Mouse (Mus musculus) kidney, postnatal 4 days (tissue): ENCODE measurements around the gene Fbxl5.
A peak's percentile ranks its signal among the peaks of the same experiment; 100 is the strongest.

Experiments used
- DNase-seq, 2 experiments: peaks; one replicate each; pipeline ENCODE4 v3.0.0; 2021; ENCODE audit warnings: mixed read lengths in 2 of 2

The Fbxl5 gene

GRCm38 (mm10) chr5:43827366-43827765, 5.9 kb upstream of the Fbxl5 start:
- no peak for DNase-seq

DNA sequence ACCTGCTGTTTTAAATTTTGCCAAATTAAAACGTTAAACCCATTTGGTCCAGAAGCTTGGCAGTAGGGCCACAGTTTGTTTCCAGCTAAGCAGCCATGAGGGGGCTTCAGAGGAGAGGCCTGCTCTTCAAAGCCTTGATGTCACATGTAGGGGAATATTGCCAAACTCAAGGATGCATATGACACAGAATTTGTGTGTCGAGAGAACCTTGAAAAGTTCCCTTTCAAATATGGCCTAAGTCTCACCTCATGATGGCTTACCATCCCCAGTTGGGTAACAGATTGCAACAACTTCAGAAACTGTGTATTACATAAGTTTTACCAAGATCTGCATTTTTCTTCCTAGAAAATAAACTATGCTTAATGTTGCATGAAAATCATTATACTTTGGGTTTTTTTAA, 5.4 kb upstream of the Fbxl5 start:
- no peak for DNase-seq

DNA sequence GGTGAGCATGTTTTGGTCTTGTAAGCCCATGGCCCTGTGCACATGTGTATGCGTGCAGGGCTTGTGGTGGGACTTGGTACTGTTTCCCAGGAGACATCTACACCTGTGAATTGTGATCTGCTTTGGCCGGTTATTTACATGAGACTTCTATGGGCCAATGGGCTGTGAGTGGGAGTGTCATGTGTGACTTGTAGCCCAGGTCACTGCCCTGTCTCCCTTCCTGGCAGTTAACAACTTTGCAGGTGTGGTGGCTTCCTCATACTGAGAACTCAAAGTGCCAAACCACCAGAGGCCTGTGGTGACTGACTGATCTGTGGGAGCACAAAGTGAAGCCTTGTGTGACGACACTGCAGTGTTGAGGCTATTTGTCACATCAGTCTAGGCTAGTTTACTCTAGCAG, 3.1 kb upstream of the Fbxl5 start:
- DNase-seq, result no peak

GRCm38 (mm10) chr5:43822824-43823223, 1.4 kb upstream of the Fbxl5 start:
- DNase-seq, result no peak

GRCm38 (mm10) chr5:43822199-43822598, 761 bp upstream of the Fbxl5 start:
- no peak for DNase-seq

GRCm38 (mm10) chr5:43820785-43821184, 653 bp downstream of the Fbxl5 start:
- no peak for DNase-seq

- peak; percentile 11 to 14 for DNase-seq
Measured at GRCm38 (mm10) chr5:43818695-43819094, 2.7 kb downstream of the Fbxl5 start, which contains the start of gene Bst1. TSS of gene Bst1 (plus strand) at chr5:43818885.

GRCm38 (mm10) chr5:43815769-43816168, 5.7 kb downstream of the Fbxl5 start:
- DNase-seq, result no peak

DNA sequence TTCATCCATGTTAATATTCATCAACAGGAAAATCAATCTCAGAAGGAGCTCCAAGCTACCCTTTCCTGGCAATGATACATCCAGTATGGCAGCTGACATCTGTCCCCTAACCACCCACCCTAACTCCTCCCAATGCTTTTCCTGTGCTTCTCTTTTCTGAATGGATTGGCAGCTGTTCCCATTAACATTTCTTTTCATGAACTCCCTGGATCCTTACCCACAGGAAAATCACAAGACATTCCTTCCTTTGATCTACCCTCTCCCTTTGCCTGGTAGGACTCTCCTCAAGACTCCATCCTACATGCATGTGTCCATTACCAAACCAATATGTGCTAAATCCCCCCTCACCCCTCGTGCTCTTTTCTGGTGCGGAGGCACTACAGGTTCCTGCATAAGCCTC, 6.9 kb downstream of the Fbxl5 start:
- no peak for DNase-seq

DNA sequence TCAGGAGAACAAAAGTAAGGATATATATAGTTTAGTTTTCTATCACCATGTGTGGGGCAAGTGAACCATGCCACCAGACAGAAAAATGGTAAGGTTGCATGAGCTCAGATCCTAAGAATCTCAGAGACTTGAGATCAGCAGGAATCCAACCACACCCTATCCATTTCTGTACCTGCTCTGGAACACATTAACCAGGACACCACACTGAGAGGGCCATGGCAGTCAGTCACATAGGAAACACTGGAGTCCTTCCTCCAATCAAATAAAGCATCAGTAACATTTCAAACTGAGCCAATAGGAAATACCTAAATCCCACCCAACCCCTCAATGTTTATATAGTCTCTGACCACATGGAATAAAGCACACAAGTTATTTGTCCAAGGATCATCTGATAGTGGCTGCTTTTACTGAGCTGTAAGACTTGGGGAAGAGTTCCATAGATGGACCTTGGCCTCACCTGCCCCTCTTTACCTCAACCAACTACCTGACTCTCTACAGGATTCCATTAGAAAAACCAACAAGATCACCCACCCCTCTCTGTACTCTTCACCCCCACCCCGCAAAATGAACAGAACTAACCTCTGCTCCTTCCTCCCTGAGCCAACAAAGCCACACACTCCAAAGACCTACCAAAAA, 10.9 kb downstream of the Fbxl5 start:
- no peak for DNase-seq

DNA sequence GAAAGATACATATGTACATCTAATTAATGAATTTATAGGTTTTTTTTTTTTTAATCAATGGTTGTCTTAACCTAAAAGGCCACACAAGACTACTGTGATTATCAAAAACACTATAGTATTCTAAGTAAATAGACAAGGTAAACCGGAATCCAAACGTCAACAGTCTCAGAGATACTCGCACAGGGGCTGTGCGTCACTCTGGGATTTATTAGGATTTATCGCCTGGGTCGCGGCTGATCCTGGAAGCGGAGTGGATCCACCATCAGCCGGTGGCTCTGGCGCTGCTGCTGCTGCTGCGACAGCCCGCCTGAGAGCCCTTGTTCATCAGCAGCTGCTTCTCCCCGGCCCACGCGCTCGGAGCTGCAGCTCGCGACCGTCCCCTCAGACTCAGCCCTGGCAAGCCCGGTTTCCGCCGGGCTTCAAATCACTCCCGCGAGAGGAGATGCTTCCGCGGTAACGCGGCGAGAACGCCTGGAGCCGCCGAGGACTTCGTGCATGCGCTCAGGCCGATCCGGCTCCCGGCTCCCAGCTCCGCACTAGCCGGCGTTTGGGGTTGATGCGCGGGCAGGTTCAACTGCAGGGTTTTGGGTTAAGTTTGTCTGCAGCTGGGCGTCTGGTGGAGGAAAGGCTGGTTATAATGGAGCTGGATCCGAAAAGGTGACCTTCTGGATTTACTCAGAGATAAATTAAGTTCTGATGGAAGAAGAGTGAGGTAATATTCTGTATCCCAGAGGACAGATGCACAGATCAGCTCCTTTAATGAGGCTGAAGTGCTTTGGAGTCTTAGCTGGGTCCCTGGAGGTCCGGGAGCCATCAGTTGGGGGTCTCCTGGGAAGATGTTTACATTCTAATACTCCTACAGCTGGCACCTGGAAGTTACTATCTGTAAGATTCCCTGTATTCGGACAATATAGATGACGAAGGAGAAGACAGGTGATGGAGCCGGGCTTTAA, 13.4 kb downstream of the Fbxl5 start:
- peak; percentile 88 to 93 for DNase-seq

DNA sequence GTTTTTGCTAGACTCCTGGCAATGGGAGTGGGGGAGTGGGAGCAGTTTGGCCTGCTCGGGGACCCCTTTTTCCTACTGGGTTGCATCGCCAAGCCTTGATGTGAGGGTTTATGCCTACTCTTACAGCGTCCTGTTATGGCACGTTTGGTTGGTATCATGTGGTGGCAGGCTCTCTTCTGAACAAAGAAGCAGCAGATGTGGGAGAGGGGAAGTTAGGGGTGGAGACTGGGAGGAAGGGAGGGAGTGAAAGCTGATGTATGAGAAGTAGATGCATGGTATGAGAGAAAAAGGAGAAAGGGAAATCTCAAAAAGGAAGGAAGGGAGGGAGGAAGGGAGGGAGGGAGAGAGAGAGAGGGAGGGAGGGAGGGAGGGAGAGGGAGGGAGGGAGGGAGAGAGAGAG, 14.5 kb downstream of the Fbxl5 start:
- no peak for DNase-seq

- DNase-seq, result no peak
Measured at GRCm38 (mm10) chr5:43806340-43806739, 15.1 kb downstream of the Fbxl5 start.

DNA sequence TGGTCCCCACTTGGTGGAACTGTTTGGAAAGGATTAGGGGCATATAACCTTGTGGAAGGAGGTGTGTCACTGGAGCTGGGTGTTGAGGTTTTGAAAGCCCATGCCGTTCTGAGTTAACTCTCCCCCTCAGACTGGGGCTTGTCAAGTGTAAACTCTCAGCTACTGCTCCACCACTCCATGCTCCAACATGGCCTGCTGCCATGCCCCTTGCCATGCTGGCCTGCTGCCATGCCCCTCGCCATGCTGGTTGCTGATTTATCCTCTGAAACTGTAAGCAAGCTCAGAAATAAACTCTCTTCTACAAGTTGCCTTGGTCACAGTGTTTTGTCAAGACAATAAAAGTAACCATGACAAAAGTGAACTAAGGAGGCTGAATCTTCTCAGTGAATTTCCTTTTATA, 16.0 kb downstream of the Fbxl5 start:
- DNase-seq, result no peak

DNA sequence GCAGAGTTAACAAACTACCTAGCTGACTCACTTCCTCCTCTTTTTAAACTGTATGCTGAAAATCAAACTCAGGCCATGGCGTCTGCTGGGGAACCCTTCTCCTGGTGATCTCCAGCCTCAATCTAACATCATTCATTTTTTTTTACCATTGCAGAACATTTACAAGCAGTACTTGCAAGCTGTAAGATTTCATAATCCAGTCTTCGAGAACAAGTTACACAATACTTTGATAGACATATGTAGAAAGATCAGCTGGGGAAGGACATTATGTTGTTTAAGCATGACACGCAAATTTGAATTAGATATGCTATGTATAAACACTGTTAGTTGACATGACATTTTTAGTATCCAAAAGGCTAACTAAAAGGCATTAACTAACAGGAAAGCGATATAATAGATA, 19.6 kb downstream of the Fbxl5 start:
- no peak for DNase-seq

GRCm38 (mm10) chr5:43801253-43801652, 20.2 kb downstream of the Fbxl5 start:
- no peak for DNase-seq

DNA sequence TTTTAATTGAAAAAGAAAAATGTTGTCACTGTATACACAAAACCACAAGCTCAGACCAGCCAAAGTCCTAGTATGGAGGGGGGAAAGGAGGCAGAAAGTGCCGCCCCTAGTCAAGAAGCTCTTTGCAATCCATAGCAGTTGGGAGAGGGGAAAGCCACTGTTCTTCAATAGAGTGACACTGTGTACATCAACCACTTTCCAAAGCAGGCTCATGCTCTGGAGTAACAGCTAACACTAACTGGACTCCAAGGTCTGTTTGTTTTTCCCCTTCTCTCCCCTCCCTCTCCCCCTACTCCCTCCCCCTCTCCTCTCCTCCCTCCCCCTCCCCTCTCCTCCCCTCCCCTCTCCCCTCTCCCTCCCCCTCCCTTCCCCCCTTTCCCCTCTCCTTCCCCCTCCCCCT, 20.7 kb downstream of the Fbxl5 start:
- no peak for DNase-seq

- no peak for DNase-seq
Measured at GRCm38 (mm10) chr5:43799530-43799929, 21.9 kb downstream of the Fbxl5 start.

DNA sequence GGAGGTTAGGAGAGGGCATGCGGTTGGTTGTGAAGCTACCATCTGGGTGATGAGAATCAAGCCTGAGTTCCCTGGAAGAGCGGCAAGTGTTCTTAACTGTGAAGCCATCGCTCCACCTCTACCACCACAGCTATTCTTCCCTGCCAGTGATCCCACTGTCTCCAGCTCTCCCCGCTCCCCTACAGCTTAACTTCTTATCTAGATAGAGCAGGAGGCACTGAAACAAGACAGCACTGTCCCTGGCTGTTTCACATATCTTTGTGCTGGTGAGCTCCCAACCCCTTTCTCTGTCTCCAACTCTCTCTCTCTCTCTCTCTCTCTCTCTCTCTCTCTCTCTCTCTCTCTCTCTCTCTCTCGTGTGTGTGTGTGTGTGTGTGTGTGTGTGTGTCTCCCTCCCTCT, 29.1 kb downstream of the Fbxl5 start:
- no peak for DNase-seq

GRCm38 (mm10) chr5:43787976-43788752, 33.3 kb downstream of the Fbxl5 start:
- no peak for DNase-seq

DNA sequence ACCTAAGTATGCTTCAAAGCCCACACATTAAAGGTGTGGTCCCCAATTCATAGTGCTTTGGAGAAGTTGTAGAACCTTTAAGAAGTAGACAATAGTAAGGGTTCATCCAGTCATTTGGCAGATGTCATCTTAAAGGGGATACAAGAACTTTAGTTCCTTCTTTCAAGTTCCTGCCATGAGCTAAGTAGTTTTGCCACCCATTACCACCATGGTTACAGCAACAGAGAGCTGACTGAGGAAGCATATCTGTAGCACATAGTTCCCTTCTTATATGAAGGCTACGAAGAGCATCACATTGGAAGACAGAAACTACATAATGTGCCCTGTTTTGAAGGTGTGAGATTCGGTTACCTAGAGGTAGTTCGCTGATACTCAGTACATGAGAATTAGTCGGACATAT, 34.8 kb downstream of the Fbxl5 start:
- DNase-seq, result no peak

- DNase-seq, result no peak
Measured at GRCm38 (mm10) chr5:43783996-43784395, 37.4 kb downstream of the Fbxl5 start.
